Mouse (Mus musculus) adrenal gland, postnatal 36 days (tissue): Measurements from ENCODE around the gene Fntb. TPM values are rescaled to one million over a fixed set of nuclear protein-coding genes. Genes with fewer than 3 reads are reported as not detected.

ENCODE experiments used
- DNase-seq, 2 experiments: peaks; one replicate each; pipeline ENCODE4 v3.0.0; 2021; ENCODE audit warnings: mixed read lengths in 1 of 2
- total RNA-seq, 2 experiments: library from RNA; stranded (reverse); gene quantifications; 2 replicates each; pipeline ENCODE4 v1.2.3; 2021

Gene Fntb
- total RNA-seq, 2 experiments from 2014 or later, result 12.5 to 13.2 TPM

DNA sequence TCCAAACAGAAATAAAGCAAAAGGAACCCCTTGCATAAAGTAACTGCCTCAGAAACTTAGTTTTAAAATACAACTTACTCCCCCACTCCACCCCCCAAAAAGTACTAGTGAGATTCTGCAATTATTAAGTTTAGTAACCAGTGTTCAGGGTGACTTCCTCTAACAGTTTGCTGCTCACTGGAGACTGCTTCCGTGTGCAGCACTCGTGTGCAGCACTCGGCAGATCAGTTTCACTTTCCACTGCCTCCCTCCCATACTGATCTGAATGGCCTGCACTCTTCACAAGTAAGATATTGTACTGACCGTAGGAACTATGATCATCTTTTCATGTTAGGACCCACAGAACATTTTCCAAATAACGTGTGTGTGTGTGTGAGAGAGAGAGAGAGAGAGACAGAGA is 192.3 kb downstream of the Fntb start:
- DNase-seq, result peak; percentile 27 to 58

DNA sequence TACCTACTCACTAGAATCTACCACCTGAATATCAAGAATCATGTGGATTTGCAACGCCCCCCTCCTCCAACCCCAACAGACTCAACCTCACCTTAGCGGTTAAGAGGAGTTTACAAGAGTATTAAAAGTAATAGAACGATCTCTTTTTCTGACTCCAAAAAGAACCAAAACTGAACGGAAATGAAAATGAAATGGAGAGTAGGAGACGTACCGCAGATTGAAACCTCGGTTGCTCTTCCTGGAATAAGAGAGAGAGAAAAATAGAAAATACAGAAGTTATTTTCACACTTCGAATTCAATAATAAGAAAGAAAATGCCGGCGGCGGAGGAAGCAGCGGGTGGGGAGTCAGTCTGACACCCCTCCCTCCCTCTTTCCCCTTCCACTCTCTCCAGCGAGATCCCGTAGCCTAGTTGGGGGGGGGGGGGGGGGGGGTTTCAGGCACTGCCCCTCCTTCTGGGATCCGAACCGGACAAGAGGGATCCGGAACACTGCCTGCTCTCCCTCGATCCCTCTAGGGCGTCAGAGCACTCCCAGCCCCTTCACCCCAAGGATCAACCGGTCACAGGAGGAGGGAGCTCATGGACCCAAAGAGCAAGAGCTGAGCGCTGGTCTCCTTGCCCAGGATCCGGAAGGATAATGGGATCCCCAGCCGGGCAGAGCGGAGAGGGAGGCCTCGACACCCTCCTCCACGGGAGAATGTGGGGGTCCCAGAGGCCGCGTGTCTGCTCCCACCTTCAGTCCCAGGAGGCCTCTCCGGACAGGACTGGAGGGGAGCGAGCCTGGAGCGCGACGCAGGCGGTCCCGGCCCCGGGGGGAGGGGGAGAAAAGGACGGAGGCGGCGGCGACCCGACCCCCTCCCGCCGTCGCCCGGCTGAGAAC is 195.9 kb downstream of the Fntb start:
- DNase-seq, result peak; percentile 34 to 59

DNA sequence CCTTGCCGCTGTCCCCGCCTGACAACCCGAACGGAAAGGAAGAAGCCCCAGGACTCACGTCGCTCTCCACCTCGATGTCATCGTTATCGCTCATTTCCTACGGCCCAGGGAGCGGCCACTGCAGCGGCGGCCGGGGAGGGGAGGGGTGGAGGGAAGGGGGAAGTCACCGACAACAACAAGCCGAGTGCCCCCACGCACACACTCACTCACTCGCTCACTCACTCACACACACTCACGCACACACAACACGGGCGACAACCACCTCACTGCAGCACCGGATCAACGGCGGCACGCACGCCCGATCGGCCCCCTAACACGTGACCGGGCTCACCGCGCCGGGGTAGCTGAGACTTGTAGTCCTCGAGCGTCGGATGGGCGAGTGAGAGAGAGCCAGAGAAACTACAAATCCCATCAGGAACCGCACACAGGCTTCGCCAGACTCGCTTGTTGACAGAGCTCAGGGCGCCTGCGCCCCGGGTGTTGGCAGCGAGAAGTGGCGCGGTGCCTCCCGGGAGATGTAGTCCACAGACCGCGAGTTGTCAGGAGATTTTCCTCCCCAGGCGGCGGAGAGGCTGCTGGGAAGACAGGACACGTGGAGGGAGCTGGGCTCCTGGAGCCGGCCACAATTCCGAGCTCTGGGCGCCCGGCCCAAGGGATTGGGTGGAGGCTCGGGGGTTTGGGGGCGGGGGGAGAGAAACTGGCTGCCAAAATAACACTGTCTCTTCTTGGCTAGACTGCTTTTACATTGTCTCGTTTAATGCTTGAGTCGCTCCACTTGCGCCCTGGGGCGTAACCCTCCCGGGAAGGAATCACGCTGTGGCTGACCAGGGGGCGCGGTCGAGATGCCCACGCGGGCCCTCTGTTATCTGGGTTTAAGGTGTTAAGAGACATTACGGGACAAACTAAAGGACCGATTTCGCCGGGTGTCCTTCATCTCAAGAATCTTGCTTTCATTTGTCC is 196.8 kb downstream of the Fntb start, which contains the start of gene Max:
Gene Max, minus strand, starts transcription at position 270 of the 960 bp plus-strand sequence.
- DNase-seq, result peak; percentile 99

DNA sequence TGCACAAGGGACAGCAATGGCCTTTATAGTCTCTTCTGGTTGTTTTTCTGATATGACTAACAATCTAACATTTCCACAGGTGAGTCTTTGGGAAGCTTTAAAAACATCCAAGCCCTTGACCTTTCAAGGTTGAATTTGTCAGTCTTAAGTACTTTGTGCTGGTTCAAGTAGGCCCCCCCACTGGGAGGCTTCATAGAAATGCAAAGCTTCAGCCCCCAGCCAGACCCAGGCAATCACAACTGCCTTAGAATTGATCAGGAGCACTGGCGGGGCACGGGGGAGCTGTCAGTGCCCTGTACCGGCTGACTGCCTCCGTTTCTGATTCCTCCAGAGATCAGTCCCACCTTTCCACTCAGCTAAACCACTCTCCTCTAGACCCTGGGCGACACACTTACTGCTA is 199.7 kb downstream of the Fntb start:
- no peak for DNase-seq

DNA sequence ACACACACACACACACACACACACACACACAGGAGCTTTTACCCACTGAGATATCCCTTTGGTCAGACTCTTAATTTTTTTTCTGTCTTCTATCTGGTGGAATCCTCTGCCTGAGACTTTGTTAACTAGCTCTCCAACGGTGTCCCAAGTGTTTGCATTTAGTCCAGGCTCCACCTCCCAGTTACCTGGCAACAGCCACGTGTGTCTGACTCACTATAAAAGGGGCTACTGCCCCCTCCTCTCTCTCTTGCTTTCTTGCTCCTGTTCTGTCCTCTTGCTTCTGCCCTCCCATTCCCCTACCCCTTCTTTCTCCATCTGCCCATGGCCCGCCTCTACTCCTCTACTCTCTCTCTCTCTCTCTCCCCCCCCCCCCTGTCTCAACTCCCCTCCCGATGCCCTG is 200.5 kb downstream of the Fntb start:
- no peak for DNase-seq

Other genes with a start within 250 kb of the Fntb start
- gene Plekhg3, start 234.7 kb upstream of the Fntb start, total RNA-seq, result 10 to 100 TPM; 11.1 to 13.0 TPM
- 10 to 100 TPM; 18.7 to 59.4 TPM for gene Sptb, start 55.0 kb upstream of the Fntb start, total RNA-seq
- gene Churc1, start 51 bp upstream of the Fntb start, total RNA-seq, result 10 to 100 TPM; 77.8 to 87.4 TPM
- gene Gpx2, start 30.0 kb downstream of the Fntb start, total RNA-seq, result not detected
- 1 to 10 TPM; 1.8 to 4.0 TPM for gene Rab15, start 57.3 kb downstream of the Fntb start, total RNA-seq
- gene Max, start 196.6 kb downstream of the Fntb start, total RNA-seq, result 10 to 100 TPM; 63.4 to 73.8 TPM